Mouse (Mus musculus) lung, adult 2 months (tissue): ENCODE measurements at regions not wholly inside any gene's neighbourhood (a gene's known extent, or its start where the extent isn't known, plus 50 kb on each side); places are given as distances from the start of the nearest gene placed in this dataset.
"Not testable (repeated sequence)": the region's sequence is repeated elsewhere in the genome, so short reads cannot be mapped to it uniquely, and the experiment has no call there.

Experiments used
- DNase-seq: peaks from one replicate; pipeline ENCODE4 v3.0.0; 2022
- H3K4me1 ChIP-seq: fragments of 200-500 bp; 2 replicates; pipeline ENCODE4 v1.6.1; 2011; ENCODE audit warnings: low read length; ENCODE audit not compliant: control insufficient read depth, insufficient read depth
- H3K4me3 ChIP-seq: fragments of 200-500 bp; replicated peaks from 2 replicates; pipeline ENCODE3; 2011; ENCODE audit warnings: low read depth, mild to moderate bottlenecking, control low read depth, low read length; ENCODE audit errors: extremely low read depth
- CTCF ChIP-seq: fragments of 200-500 bp; IDR thresholded peaks from 2 replicates; pipeline ENCODE4 v1.5.1; 2011; ENCODE audit warnings: mild to moderate bottlenecking, low read length, control low read depth; ENCODE audit not compliant: insufficient read depth
- POLR2A ChIP-seq: fragments of 200-500 bp; IDR thresholded peaks from 2 replicates; pipeline ENCODE4 v1.6.1; 2011; ENCODE audit warnings: low read depth, mild to moderate bottlenecking, control low read depth, low read length, borderline replicate concordance; ENCODE audit errors: extremely low read depth
- WGBS: fragments of 180-500 bp; shearing (Covaris S2); methylation state at CpG from one replicate; pipeline ENCODE4 v1.1.7; 2018; 5-methylcytosine and 5-hydroxymethylcytosine counted together

DNA sequence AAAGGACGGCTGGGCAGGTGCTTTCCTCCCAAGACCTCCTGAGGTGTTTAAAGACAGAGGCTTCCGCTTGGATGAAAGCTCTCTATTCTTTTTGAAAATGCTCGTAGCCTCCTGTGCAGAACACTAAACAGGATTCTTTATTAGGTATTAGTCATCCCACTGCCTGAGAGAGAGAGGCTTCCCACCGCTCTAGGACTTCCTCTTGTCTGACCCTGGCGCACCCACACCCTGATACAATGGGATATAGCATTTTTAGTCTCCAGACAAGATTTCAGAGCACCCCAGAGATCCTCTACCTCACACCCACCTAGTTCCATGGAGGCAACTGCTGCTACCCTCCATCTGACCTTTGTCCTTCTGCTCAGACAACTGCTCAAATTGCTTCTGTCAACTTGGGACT lies 144.0 kb upstream of the Unc93a2 start:
- Histone ChIP-seq H3K4me1 (no peaks in the 10 kb centered on the region), H3K4me3 (no peak overlapping the region)
- WGBS, result 53% methylated on average over 5 of the region's 5 CpGs
- TF ChIP-seq CTCF (no peak), POLR2A (no peak)
- no peak for DNase-seq

DNA sequence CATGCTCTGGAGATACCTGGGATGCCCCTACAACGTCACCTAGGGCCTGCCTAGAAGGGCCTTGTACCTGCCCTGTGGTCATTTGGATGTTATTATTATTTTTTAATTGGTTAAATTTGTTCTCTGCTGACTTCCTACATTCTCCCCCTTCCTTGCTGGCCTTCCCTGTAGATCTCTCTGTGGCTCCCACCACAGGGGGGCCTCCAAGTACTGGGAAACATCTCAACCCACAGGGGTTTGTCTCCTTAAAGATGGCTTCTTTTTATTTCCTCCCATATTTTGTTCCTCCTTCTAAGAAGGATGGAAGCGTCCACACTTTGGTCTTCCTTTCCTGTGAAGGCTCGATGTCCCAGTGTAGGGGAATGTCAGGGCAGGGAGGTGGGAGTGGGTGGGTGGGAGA lies 142.4 kb upstream of the Unc93a2 start:
- DNase-seq, result no peak
- TF ChIP-seq CTCF, result no peak
- no peak for TF ChIP-seq POLR2A
- H3K4me3 ChIP-seq, result no peak overlapping the region
- 64% methylated on average over 3 of the region's 3 CpGs for WGBS
- H3K4me1 ChIP-seq, result no peaks in the 10 kb centered on the region

DNA sequence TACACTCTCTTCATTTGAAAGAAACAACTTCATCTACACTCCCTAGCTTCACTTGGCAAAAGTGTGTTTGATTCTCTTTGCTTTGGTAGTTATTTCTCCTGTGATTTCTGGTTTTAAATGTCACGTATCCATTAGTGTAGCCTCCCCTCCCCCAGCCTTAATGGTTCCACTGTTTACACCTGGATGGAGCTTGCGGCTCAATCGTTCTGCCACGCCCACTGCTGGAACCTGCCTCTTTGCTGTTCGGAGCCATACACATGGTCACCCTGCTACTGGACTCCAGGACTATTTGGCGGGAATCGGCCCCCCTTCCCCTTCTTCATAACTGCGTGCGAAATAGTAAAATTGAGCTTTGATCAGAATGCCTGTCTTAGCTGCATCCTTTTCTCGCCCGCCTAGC lies 139.2 kb upstream of the Unc93a2 start:
- H3K4me3 ChIP-seq, result not testable (repeated sequence)

DNA sequence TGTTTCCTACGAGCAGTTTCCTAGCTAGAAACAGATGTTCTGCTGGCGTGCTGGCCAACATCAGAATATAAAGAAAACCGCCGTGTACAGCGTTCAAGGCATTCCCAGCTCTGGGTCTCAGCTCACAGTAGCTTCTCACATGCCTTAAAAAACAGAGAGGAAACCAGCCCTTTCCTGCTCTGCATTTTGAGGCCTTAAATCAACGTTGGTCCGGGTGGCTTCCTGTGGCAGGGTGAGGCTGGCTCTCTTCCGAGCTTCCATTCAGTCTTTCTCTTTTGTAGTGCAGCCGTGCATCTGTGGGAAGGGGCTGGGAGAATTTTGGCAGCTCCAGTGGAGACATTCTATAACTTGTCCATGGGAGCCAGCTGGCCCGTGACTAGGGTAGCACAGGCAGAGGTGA lies 135.9 kb upstream of the Unc93a2 start:
- H3K4me1 ChIP-seq, result peaks cover 3% of the 10 kb centered on the region; the same call in 1 of the 2 replicates
- 33% methylated on average over 10 of the region's 10 CpGs for WGBS
- DNase-seq, result no peak
- no peak for TF ChIP-seq POLR2A
- no peak for TF ChIP-seq CTCF
- H3K4me3 ChIP-seq, result no peak overlapping the region

More for the DNA sequence above, 139.2 kb upstream of the Unc93a2 start:
- H3K4me1 ChIP-seq, DNase-seq: not testable (repeated sequence)
- WGBS, result 87% methylated on average over 11 of the region's 11 CpGs
